Mouse (Mus musculus): Measurements from ENCODE around the gene Zdhhc3. TPM values are rescaled to one million over a fixed set of nuclear protein-coding genes. Genes with fewer than 3 reads are reported as not detected.

Zdhhc3 gene
- total RNA-seq, 2 experiments from 2014 or later = 47.5 to 56.3 TPM

GRCm38 (mm10) chr9:123123571-123124412 is 10.8 kb upstream of the Zdhhc3 start:
- DNase-seq = no peak
- intact Hi-C loops (cut with DNase I) = no loop called here

- no peak for DNase-seq
- intact Hi-C loops (cut with DNase I) = no loop called here
Measured at GRCm38 (mm10) chr9:123123017-123123416, 10.0 kb upstream of the Zdhhc3 start.

GRCm38 (mm10) chr9:123115566-123115965 is 2.6 kb upstream of the Zdhhc3 start:
- intact Hi-C loops (cut with DNase I) = no loop called here
- DNase-seq = no peak

- DNase-seq = no peak
- intact Hi-C loops (cut with DNase I) = no loop called here
Measured at GRCm38 (mm10) chr9:123113931-123114330, 926 bp upstream of the Zdhhc3 start.

GRCm38 (mm10) chr9:123111751-123112221 is 1.2 kb downstream of the Zdhhc3 start:
- intact Hi-C loops (cut with DNase I) = no loop called here
- no peak for DNase-seq

GRCm38 (mm10) chr9:123109188-123109587 is 3.8 kb downstream of the Zdhhc3 start:
- intact Hi-C loops (cut with DNase I) = no loop called here
- no peak for DNase-seq

- no peak for DNase-seq
- intact Hi-C loops (cut with DNase I) = no loop called here
Measured at GRCm38 (mm10) chr9:123107186-123107585, 5.8 kb downstream of the Zdhhc3 start.

GRCm38 (mm10) chr9:123104362-123104761 is 8.6 kb downstream of the Zdhhc3 start:
- intact Hi-C loops (cut with DNase I) = no loop called here
- no peak for DNase-seq

- no peak for DNase-seq
- intact Hi-C loops (cut with DNase I) = no loop called here
Measured at GRCm38 (mm10) chr9:123103425-123103824, 9.6 kb downstream of the Zdhhc3 start.

- intact Hi-C loops (cut with DNase I) = no loop called here
- no peak for DNase-seq
Measured at GRCm38 (mm10) chr9:123099631-123100455, 13.2 kb downstream of the Zdhhc3 start.

GRCm38 (mm10) chr9:123090844-123091243 is 22.2 kb downstream of the Zdhhc3 start:
- no peak for DNase-seq
- intact Hi-C loops (cut with DNase I) = no loop called here

GRCm38 (mm10) chr9:123087558-123087957 is 25.4 kb downstream of the Zdhhc3 start:
- intact Hi-C loops (cut with DNase I) = no loop called here
- DNase-seq = no peak

- intact Hi-C loops (cut with DNase I) = no loop called here
- no peak for DNase-seq
Measured at GRCm38 (mm10) chr9:123085373-123085772, 27.6 kb downstream of the Zdhhc3 start.

GRCm38 (mm10) chr9:123080796-123081195 is 32.2 kb downstream of the Zdhhc3 start:
- no peak for DNase-seq
- intact Hi-C loops (cut with DNase I) = no loop called here

- intact Hi-C loops (cut with DNase I) = no loop called here
- no peak for DNase-seq
Measured at GRCm38 (mm10) chr9:123080355-123080754, 32.6 kb downstream of the Zdhhc3 start.

GRCm38 (mm10) chr9:123079149-123079548 is 33.9 kb downstream of the Zdhhc3 start:
- no peak for DNase-seq
- intact Hi-C loops (cut with DNase I) = loop anchor here (2.0 kb wide), 1 partner anchor 70 kb away; no protein-coding TSS in a partner anchor

GRCm38 (mm10) chr9:123060172-123060571 is 52.8 kb downstream of the Zdhhc3 start:
- DNase-seq = no peak
- intact Hi-C loops (cut with DNase I) = no loop called here

GRCm38 (mm10) chr9:123058724-123059292 is 54.2 kb downstream of the Zdhhc3 start:
- intact Hi-C loops (cut with DNase I) = no loop called here

GRCm38 (mm10) chr9:123047665-123048064 is 65.3 kb downstream of the Zdhhc3 start:
- intact Hi-C loops (cut with DNase I) = no loop called here
- DNase-seq = no peak

More at GRCm38 (mm10) chr9:123058724-123059292, 54.2 kb downstream of the Zdhhc3 start:
- no peak for DNase-seq

- no peak for DNase-seq
- intact Hi-C loops (cut with DNase I) = no loop called here
Measured at GRCm38 (mm10) chr9:123034426-123034825, 78.6 kb downstream of the Zdhhc3 start, which contains the start of gene Tgm4. Gene Tgm4, plus strand, starts transcription at chr9:123034726.
